Mouse (Mus musculus) right cerebral cortex, postnatal 14 days (tissue): Measurements from ENCODE around the gene Rhoq.

ENCODE experiments used
- DNase-seq: peaks from one replicate; pipeline ENCODE4 v3.0.0; 2022

Gene Rhoq

GRCm38 (mm10) chr17:87011301-87012019, 48.6 kb downstream of the Rhoq start:
- DNase-seq, result peak; percentile 69

GRCm38 (mm10) chr17:87019692-87020091, 56.8 kb downstream of the Rhoq start:
- DNase-seq, result no peak

- DNase-seq, result no peak
Observed at GRCm38 (mm10) chr17:87024491-87025242, 61.8 kb downstream of the Rhoq start.

GRCm38 (mm10) chr17:87025269-87025949, 62.5 kb downstream of the Rhoq start, which contains the start of the genes Pigf and Cript:
Gene Pigf (minus strand): TSS chr17:87025406.
Gene Cript (plus strand): TSS chr17:87025550.
- peak; percentile 98 for DNase-seq

GRCm38 (mm10) chr17:87036141-87037073, 73.5 kb downstream of the Rhoq start:
- no peak for DNase-seq

- no peak for DNase-seq
Observed at GRCm38 (mm10) chr17:87038496-87038895, 75.6 kb downstream of the Rhoq start.

- peak; percentile 52 for DNase-seq
Observed at GRCm38 (mm10) chr17:87041739-87042138, 78.9 kb downstream of the Rhoq start.

GRCm38 (mm10) chr17:87044364-87044763, 81.5 kb downstream of the Rhoq start:
- DNase-seq, result peak; percentile 99

- no peak for DNase-seq
Observed at GRCm38 (mm10) chr17:87044796-87045195, 81.9 kb downstream of the Rhoq start.
